Mouse (Mus musculus): ENCODE measurements around the gene A630001G21Rik. TPM values are rescaled to one million over a fixed set of nuclear protein-coding genes. Genes with fewer than 3 reads are reported as not detected.
"Not testable (repeated sequence)": the region's sequence is repeated elsewhere in the genome, so short reads cannot be mapped to it uniquely, and the experiment has no call there.

A630001G21Rik gene
- polyA plus RNA-seq (2016; fragmentation: Nextera tagmentation; extraction: Ambion mirVana), result 1.0 and 1.2 TPM in 2 replicates

- WGBS, result 93% methylated on average over 4 of the region's 4 CpGs
- Histone ChIP-seq H3K9me3 (no peaks in the 10 kb centered on the region), H3K36me3 (no peaks in the 10 kb centered on the region), H3K27ac (no peak within 1 kb of the TSS), H3K4me3 (replicated peaks) (no peak within 1 kb of the TSS), H3K9ac (replicated peaks) (no peak within 1 kb of the TSS), H3K27me3 (0 out of 2 replicates have a peak, but pooled peaks cover 3% of the 10 kb centered on the region), H3K4me2 (no peak within 1 kb of the TSS), H3K4me1 (replicated peaks) (no peaks in the 10 kb centered on the region)
- no peak for ATAC-seq (ENCODE audit: insufficient number of reproducible peaks, insufficient read depth, low FRiP score, low TSS enrichment, low read depth)
Observed at GRCm38 (mm10) chr1:85778436-85778835, at the start of gene A630001G21Rik. TSS of gene A630001G21Rik (minus strand) at chr1:85778643.

GRCm38 (mm10) chr1:85827166-85827565 is 48.7 kb upstream of the A630001G21Rik start:
- Histone ChIP-seq H3K4me1 (replicated peaks) (no peaks in the 10 kb centered on the region), H3K4me3 (replicated peaks) (no peak overlapping the region), H3K27me3 (no peaks in the 10 kb centered on the region), H3K9ac (replicated peaks) (no peak overlapping the region), H3K4me2 (no peak overlapping the region), H3K36me3 (peaks cover 37% of the 10 kb centered on the region), H3K27ac (no peak overlapping the region), H3K9me3 (no peaks in the 10 kb centered on the region)
- WGBS, result 69% methylated on average over 5 of the region's 5 CpGs
- ATAC-seq (ENCODE audit: insufficient number of reproducible peaks, insufficient read depth, low FRiP score, low TSS enrichment, low read depth), result no peak

- no peak for ATAC-seq (ENCODE audit: insufficient number of reproducible peaks, insufficient read depth, low FRiP score, low TSS enrichment, low read depth)
- peaks cover 50% of the 10 kb centered on the region for H3K36me3 ChIP-seq
Observed at GRCm38 (mm10) chr1:85824905-85825304, 46.5 kb upstream of the A630001G21Rik start.

DNA sequence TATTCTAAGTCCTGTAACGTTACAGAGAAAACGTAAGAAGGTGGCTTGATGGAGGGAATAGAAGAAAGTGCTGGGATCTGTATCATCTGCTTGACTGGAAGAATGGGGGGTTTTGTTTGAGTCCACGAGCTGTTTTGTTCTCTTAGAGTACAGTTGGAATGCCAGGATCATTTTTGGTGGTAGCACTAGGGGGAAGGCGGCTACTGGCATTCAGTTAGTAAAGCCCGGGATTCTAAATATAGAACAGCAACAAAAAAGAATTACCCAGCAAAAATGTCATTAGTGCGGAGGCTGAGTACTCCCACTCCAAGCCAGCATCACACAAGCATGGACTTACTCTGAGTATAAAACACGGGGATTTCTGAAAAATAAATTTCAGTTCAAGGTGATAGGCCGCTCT is 43.8 kb upstream of the A630001G21Rik start:
- 91% methylated on average over 8 of the region's 8 CpGs for WGBS
- Histone ChIP-seq H3K9ac (replicated peaks) (no peak overlapping the region), H3K27ac (no peak overlapping the region), H3K4me1 (replicated peaks) (no peaks in the 10 kb centered on the region), H3K9me3 (no peaks in the 10 kb centered on the region), H3K4me2 (no peak overlapping the region), H3K27me3 (no peaks in the 10 kb centered on the region), H3K36me3 (peaks cover 53% of the 10 kb centered on the region), H3K4me3 (replicated peaks) (no peak overlapping the region)
- ATAC-seq (ENCODE audit: insufficient number of reproducible peaks, insufficient read depth, low FRiP score, low TSS enrichment, low read depth), result no peak

More at GRCm38 (mm10) chr1:85824905-85825304, 46.5 kb upstream of the A630001G21Rik start:
- no peak overlapping the region for H3K9ac ChIP-seq (replicated peaks)
- no peaks in the 10 kb centered on the region for H3K27me3 ChIP-seq
- no peak overlapping the region for H3K4me2 ChIP-seq
- H3K9me3 ChIP-seq, result no peaks in the 10 kb centered on the region
- H3K4me3 ChIP-seq (replicated peaks), result no peak overlapping the region
- no peak overlapping the region for H3K27ac ChIP-seq
- 87% methylated on average over 3 of the region's 3 CpGs for WGBS
- no peaks in the 10 kb centered on the region for H3K4me1 ChIP-seq (replicated peaks)

DNA sequence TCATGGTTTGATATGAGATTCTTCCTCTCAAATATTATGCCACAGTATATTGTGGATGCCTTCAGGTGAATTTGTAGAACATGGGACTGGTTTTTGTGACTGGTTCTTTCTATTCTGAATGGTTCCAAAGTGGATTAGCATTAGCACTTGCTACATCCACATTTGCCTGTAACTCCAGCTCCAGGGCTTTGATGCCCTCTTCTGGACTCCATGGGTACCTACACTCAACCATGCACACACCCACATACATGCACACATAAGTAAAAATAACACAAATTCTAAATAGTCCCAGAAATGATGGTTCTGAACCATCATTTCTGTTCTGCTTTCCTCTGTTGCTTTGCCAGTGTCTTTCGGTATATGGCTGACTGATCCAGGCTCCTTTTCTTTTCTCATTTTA is 41.3 kb upstream of the A630001G21Rik start:
- Histone ChIP-seq H3K4me1 (replicated peaks) (no peaks in the 10 kb centered on the region), H3K4me2 (no peak overlapping the region), H3K36me3 (peaks cover 42% of the 10 kb centered on the region), H3K4me3 (replicated peaks) (no peak overlapping the region), H3K9me3 (no peaks in the 10 kb centered on the region), H3K27me3 (no peaks in the 10 kb centered on the region), H3K9ac (replicated peaks) (no peak overlapping the region), H3K27ac (no peak overlapping the region)
- WGBS, result 94% methylated on average over 1 of the region's 1 CpGs
- no peak for ATAC-seq (ENCODE audit: insufficient number of reproducible peaks, insufficient read depth, low FRiP score, low TSS enrichment, low read depth)

GRCm38 (mm10) chr1:85818121-85818520 is 39.7 kb upstream of the A630001G21Rik start:
- Histone ChIP-seq H3K4me2 (no peak overlapping the region), H3K9ac (replicated peaks) (no peak overlapping the region), H3K27me3 (no peaks in the 10 kb centered on the region), H3K4me3 (replicated peaks) (no peak overlapping the region), H3K27ac (no peak overlapping the region), H3K4me1 (replicated peaks) (no peaks in the 10 kb centered on the region; the same call in 1 of the 2 replicates), H3K9me3 (no peaks in the 10 kb centered on the region), H3K36me3 (peaks cover 38% of the 10 kb centered on the region)
- no peak for ATAC-seq (ENCODE audit: insufficient number of reproducible peaks, insufficient read depth, low FRiP score, low TSS enrichment, low read depth)
- WGBS, result 94% methylated on average over 6 of the region's 6 CpGs

DNA sequence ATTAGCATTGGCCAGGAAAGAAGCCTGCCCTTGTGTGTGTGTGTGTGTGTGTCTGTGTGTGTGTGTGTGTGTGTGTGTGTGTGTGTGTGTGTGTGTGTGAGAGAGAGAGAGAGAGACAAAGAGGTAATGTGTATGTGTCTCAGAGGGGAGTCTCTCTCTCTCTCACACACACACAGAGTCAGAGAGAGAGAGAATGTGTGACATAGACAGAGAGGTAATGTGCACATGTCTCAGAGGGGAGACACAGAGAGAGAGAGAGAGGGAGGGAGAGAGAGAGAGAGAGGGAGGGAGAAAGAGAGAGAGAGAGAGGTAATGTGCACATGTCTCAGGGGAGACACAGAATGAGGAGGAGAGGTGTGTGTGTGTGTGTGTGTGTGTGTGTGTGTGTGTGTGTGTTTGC is 35.8 kb upstream of the A630001G21Rik start:
- not testable (repeated sequence) for H3K4me3 ChIP-seq (replicated peaks); H3K36me3 ChIP-seq; H3K4me2 ChIP-seq; H3K27me3 ChIP-seq; ATAC-seq (ENCODE audit: insufficient number of reproducible peaks, insufficient read depth, low FRiP score, low TSS enrichment, low read depth); H3K9me3 ChIP-seq; H3K27ac ChIP-seq; H3K4me1 ChIP-seq (replicated peaks); H3K9ac ChIP-seq (replicated peaks)

DNA sequence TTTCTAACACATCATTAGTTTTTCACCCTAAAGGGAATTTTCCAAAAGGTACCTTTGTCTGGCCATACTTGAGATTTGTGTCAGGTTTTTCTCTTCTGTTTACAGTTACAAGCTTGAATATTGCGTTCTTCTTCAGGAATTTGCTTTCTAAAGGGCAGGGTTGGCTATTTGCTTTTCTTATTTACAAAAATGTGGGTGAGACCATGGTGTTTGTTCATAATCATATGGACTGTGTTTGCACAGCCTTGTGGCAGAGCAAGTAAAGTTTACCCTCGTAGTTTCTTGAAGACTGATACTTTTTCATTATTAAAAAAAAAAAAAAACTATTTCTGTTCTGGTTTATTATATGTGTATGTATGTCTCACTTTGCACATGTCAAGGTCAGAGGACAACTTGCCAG is 32.3 kb upstream of the A630001G21Rik start:
- H3K27ac ChIP-seq, result no peak overlapping the region
- WGBS, result 90% methylated on average over 2 of the region's 2 CpGs
- no peak overlapping the region for H3K9ac ChIP-seq (replicated peaks)
- no peaks in the 10 kb centered on the region for H3K9me3 ChIP-seq
- H3K36me3 ChIP-seq, result no peaks in the 10 kb centered on the region
- no peak overlapping the region for H3K4me3 ChIP-seq (replicated peaks)
- H3K27me3 ChIP-seq, result no peaks in the 10 kb centered on the region
- ATAC-seq (ENCODE audit: insufficient number of reproducible peaks, insufficient read depth, low FRiP score, low TSS enrichment, low read depth), result no peak
- H3K4me2 ChIP-seq, result no peak overlapping the region
- H3K4me1 ChIP-seq (replicated peaks), result peaks cover 5% of the 10 kb centered on the region; the same call in 1 of the 2 replicates

GRCm38 (mm10) chr1:85810343-85810742 is 31.9 kb upstream of the A630001G21Rik start:
- Histone ChIP-seq H3K9me3 (no peaks in the 10 kb centered on the region), H3K4me3 (replicated peaks) (no peak overlapping the region), H3K27me3 (no peaks in the 10 kb centered on the region), H3K9ac (replicated peaks) (no peak overlapping the region), H3K27ac (no peak overlapping the region), H3K4me1 (replicated peaks) (peaks cover 5% of the 10 kb centered on the region; the same call in 1 of the 2 replicates), H3K36me3 (no peaks in the 10 kb centered on the region), H3K4me2 (no peak overlapping the region)
- WGBS, result 88% methylated on average over 2 of the region's 2 CpGs
- ATAC-seq (ENCODE audit: insufficient number of reproducible peaks, insufficient read depth, low FRiP score, low TSS enrichment, low read depth), result no peak

- peaks cover 4% of the 10 kb centered on the region; the same call in 1 of the 2 replicates for H3K36me3 ChIP-seq
- H3K4me2 ChIP-seq, result no peak overlapping the region
- H3K9me3 ChIP-seq, result no peaks in the 10 kb centered on the region
- no peak for ATAC-seq (ENCODE audit: insufficient number of reproducible peaks, insufficient read depth, low FRiP score, low TSS enrichment, low read depth)
- no peak overlapping the region for H3K9ac ChIP-seq (replicated peaks)
- H3K4me3 ChIP-seq (replicated peaks), result no peak overlapping the region
- 83% methylated on average over 4 of the region's 4 CpGs for WGBS
- H3K27ac ChIP-seq, result 0 out of 2 replicates have a peak overlapping the region, but pooled peaks have one; percentile 7
- H3K4me1 ChIP-seq (replicated peaks), result peaks cover 5% of the 10 kb centered on the region; the same call in 1 of the 2 replicates
- H3K27me3 ChIP-seq, result no peaks in the 10 kb centered on the region
Observed at GRCm38 (mm10) chr1:85809256-85809655, 30.8 kb upstream of the A630001G21Rik start.

DNA sequence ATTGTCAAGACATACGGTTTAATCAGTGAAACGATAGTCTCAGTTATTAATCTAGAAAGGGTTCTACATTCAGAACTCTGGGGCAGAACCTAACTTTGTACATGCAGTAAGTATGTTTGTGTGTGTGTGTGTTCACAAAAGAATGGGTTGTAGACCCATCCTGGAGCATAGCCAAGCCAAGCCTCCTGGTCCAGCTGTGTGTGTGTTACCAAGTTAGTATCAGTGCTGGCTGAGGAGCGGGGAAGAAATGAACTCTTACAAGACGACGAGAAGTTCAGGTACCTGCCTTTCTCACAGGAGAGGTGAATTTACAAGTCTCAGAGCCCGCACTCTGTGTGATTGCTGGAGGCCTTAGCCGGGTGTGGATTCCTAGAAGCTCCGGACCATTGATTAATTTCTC is 26.1 kb upstream of the A630001G21Rik start:
- Histone ChIP-seq H3K27me3 (no peaks in the 10 kb centered on the region), H3K4me3 (replicated peaks) (no peak overlapping the region), H3K4me1 (replicated peaks) (no peaks in the 10 kb centered on the region), H3K27ac (no peak overlapping the region), H3K36me3 (peaks cover 5% of the 10 kb centered on the region; the same call in 1 of the 2 replicates), H3K9me3 (no peaks in the 10 kb centered on the region), H3K4me2 (no peak overlapping the region), H3K9ac (replicated peaks) (no peak overlapping the region)
- no peak for ATAC-seq (ENCODE audit: insufficient number of reproducible peaks, insufficient read depth, low FRiP score, low TSS enrichment, low read depth)
- 91% methylated on average over 8 of the region's 8 CpGs for WGBS

GRCm38 (mm10) chr1:85802517-85802916 is 24.1 kb upstream of the A630001G21Rik start:
- WGBS, result 77% methylated on average over 1 of the region's 1 CpGs
- Histone ChIP-seq H3K4me3 (replicated peaks) (no peak overlapping the region), H3K9ac (replicated peaks) (no peak overlapping the region), H3K36me3 (peaks cover 8% of the 10 kb centered on the region), H3K4me2 (no peak overlapping the region), H3K27me3 (no peaks in the 10 kb centered on the region), H3K27ac (no peak overlapping the region), H3K9me3 (no peaks in the 10 kb centered on the region), H3K4me1 (replicated peaks) (peaks cover 4% of the 10 kb centered on the region; the same call in 1 of the 2 replicates)
- ATAC-seq (ENCODE audit: insufficient number of reproducible peaks, insufficient read depth, low FRiP score, low TSS enrichment, low read depth), result no peak
